Mouse (Mus musculus) heart, postnatal 4 days (tissue): Measurements from ENCODE around the gene Ptgr2. TPM values are rescaled to one million over a fixed set of nuclear protein-coding genes. Genes with fewer than 3 reads are reported as not detected.
"Not testable (repeated sequence)": the region's sequence is repeated elsewhere in the genome, so short reads cannot be mapped to it uniquely, and the experiment has no call there.

Experiments
- DNase-seq: peaks from one replicate; pipeline ENCODE4 v3.0.0; 2021
- total RNA-seq, 2 experiments: library from RNA; stranded (reverse); gene quantifications; 2 replicates each; pipeline ENCODE4 v1.2.3; 2021

Ptgr2 gene
- 100 to 1,000 TPM; 127 to 132 TPM for total RNA-seq

- peak; percentile 95 for DNase-seq
These were observed at the start of gene Ptgr2 for GRCm38 (mm10) chr12:84284885-84285592. TSS of gene Ptgr2 (plus strand) at chr12:84285232.

GRCm38 (mm10) chr12:84235577-84235976 is 49.5 kb upstream of the Ptgr2 start:
- DNase-seq = no peak

GRCm38 (mm10) chr12:84235981-84236752 is 48.9 kb upstream of the Ptgr2 start:
- no peak for DNase-seq

GRCm38 (mm10) chr12:84237036-84237435 is 48.0 kb upstream of the Ptgr2 start:
- DNase-seq = not testable (repeated sequence)

GRCm38 (mm10) chr12:84243076-84243770 is 41.8 kb upstream of the Ptgr2 start:
- no peak for DNase-seq

- DNase-seq = no peak
These were observed 39.3 kb upstream of the Ptgr2 start for GRCm38 (mm10) chr12:84245683-84246082.

GRCm38 (mm10) chr12:84249217-84249616 is 35.8 kb upstream of the Ptgr2 start:
- peak; percentile 83 for DNase-seq

GRCm38 (mm10) chr12:84252811-84253210 is 32.2 kb upstream of the Ptgr2 start:
- DNase-seq = no peak

- DNase-seq = no peak
These were observed 30.1 kb upstream of the Ptgr2 start for GRCm38 (mm10) chr12:84254886-84255285.

- no peak for DNase-seq
These were observed 24.7 kb upstream of the Ptgr2 start for GRCm38 (mm10) chr12:84260363-84260762.

GRCm38 (mm10) chr12:84267264-84267663 is 17.8 kb upstream of the Ptgr2 start:
- no peak for DNase-seq

GRCm38 (mm10) chr12:84273366-84273765 is 11.7 kb upstream of the Ptgr2 start:
- no peak for DNase-seq

- DNase-seq = no peak
These were observed 9.7 kb upstream of the Ptgr2 start for GRCm38 (mm10) chr12:84275288-84275687.

GRCm38 (mm10) chr12:84276288-84276687 is 8.7 kb upstream of the Ptgr2 start:
- DNase-seq = no peak

- no peak for DNase-seq
These were observed 8.2 kb upstream of the Ptgr2 start for GRCm38 (mm10) chr12:84276799-84277198.

- DNase-seq = no peak
These were observed 7.2 kb upstream of the Ptgr2 start for GRCm38 (mm10) chr12:84277832-84278231.

- peak; percentile 35 for DNase-seq
These were observed 6.1 kb upstream of the Ptgr2 start for GRCm38 (mm10) chr12:84278901-84279300.

- no peak for DNase-seq
These were observed 641 bp upstream of the Ptgr2 start for GRCm38 (mm10) chr12:84284391-84284790.

GRCm38 (mm10) chr12:84285593-84285968 is 549 bp downstream of the Ptgr2 start:
- DNase-seq = no peak

GRCm38 (mm10) chr12:84288461-84288860 is 3.4 kb downstream of the Ptgr2 start:
- peak; percentile 67 for DNase-seq

GRCm38 (mm10) chr12:84297851-84298250 is 12.8 kb downstream of the Ptgr2 start:
- no peak for DNase-seq

GRCm38 (mm10) chr12:84299265-84299664 is 14.2 kb downstream of the Ptgr2 start:
- DNase-seq = no peak

- DNase-seq = no peak
These were observed 19.1 kb downstream of the Ptgr2 start for GRCm38 (mm10) chr12:84304101-84304500.
